Mouse (Mus musculus) hindbrain, embryonic 16.5 days (tissue): Measurements from ENCODE around the gene Smim11. TPM values are rescaled to one million over a fixed set of nuclear protein-coding genes. Genes with fewer than 3 reads are reported as not detected.
A peak's percentile ranks its signal among the peaks of the same experiment; 100 is the strongest.

Experiments
- ATAC-seq: fragments of 200-750 bp; cut with Nextera tagmentation; 2 replicates; pipeline ENCODE4 v1.8.0; 2017; ENCODE audit warnings: moderate TSS enrichment, moderate library complexity
- H3K27ac ChIP-seq: fragments of 300-500 bp; sonication (generic); 2 replicates; pipeline ENCODE4 v1.5.1; 2014; ENCODE audit warnings: low read depth, mild to moderate bottlenecking, control low read depth, low read length, moderate library complexity
- H3K27me3 ChIP-seq: fragments of 300-500 bp; sonication (generic); replicated peaks from 2 replicates; pipeline ENCODE4 v1.6.1; 2014; ENCODE audit warnings: low read length; ENCODE audit not compliant: control insufficient read depth, insufficient read depth
- H3K36me3 ChIP-seq: fragments of 300-500 bp; sonication (generic); 2 replicates; pipeline ENCODE4 v1.6.1; 2014; ENCODE audit warnings: mild to moderate bottlenecking, low read length, moderate library complexity, mixed read lengths; ENCODE audit not compliant: control insufficient read depth, insufficient read depth
- H3K4me1 ChIP-seq: fragments of 300-500 bp; sonication (generic); 2 replicates; pipeline ENCODE4 v1.6.1; 2014; ENCODE audit warnings: low read depth, low read length; ENCODE audit not compliant: control insufficient read depth, insufficient read depth
- H3K4me2 ChIP-seq: fragments of 300-500 bp; sonication (generic); 2 replicates; pipeline ENCODE4 v1.6.1; 2014; ENCODE audit warnings: mild to moderate bottlenecking, low read length, control low read depth, moderate library complexity
- H3K4me3 ChIP-seq: fragments of 300-500 bp; sonication (generic); 2 replicates; pipeline ENCODE4 v1.5.1; 2014; ENCODE audit warnings: mild to moderate bottlenecking, low read length, control low read depth, moderate library complexity
- H3K9ac ChIP-seq: fragments of 300-500 bp; sonication (generic); 2 replicates; pipeline ENCODE4 v1.6.1; 2014; ENCODE audit warnings: low read depth, mild to moderate bottlenecking, control low read depth, low read length, moderate library complexity
- H3K9me3 ChIP-seq: fragments of 300-500 bp; sonication (generic); 2 replicates; pipeline ENCODE4 v1.6.1; 2014; ENCODE audit warnings: mild to moderate bottlenecking, low read length, moderate library complexity; ENCODE audit not compliant: control insufficient read depth
- WGBS: fragments of 180-500 bp; shearing (Covaris S2); extraction: QIAGEN DNeasy Blood & Tissue Kit; methylation state at CpG from one replicate; pipeline ENCODE4 v1.1.7; 2014; 5-methylcytosine and 5-hydroxymethylcytosine counted together
- polyA plus RNA-seq: library from polyadenylated mRNA; unstranded; fragments of >200 nt; fragmentation: Nextera tagmentation; extraction: Ambion mirVana; gene quantifications from 2 replicates; pipeline ENCODE4 v1.2.1, GENCODE M21; 2015

Smim11 gene
- polyA plus RNA-seq, 1 experiment from 2014 or later, result 57.7 TPM

DNA sequence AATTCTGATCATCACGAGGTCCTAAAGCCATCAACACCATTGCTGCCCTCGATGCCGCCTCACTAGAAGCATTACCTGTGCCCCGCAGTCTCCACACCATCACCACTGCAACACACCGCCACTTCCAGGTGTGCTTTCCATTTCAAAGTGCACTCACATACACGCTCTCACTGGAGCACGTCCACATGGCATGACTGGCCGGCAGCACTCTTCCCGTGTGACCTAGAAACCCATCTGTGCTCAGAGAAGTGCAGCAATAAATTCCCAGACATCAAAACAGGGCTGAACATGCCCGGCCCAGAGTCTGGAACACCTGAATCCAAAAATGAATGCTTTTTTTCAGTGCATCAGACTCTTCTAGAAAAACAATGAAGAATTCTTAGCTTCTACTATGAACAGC is 26.8 kb downstream of the Smim11 start:
- Histone ChIP-seq H3K4me3 (no peak overlapping the region), H3K27ac (no peak overlapping the region), H3K36me3 (no peaks in the 10 kb centered on the region), H3K9ac (no peak overlapping the region), H3K27me3 (no peaks in the 10 kb centered on the region), H3K4me2 (no peak overlapping the region), H3K4me1 (no peaks in the 10 kb centered on the region), H3K9me3 (no peaks in the 10 kb centered on the region)
- ATAC-seq, result no peak
- WGBS, result 91% methylated on average over 10 of the region's 10 CpGs

DNA sequence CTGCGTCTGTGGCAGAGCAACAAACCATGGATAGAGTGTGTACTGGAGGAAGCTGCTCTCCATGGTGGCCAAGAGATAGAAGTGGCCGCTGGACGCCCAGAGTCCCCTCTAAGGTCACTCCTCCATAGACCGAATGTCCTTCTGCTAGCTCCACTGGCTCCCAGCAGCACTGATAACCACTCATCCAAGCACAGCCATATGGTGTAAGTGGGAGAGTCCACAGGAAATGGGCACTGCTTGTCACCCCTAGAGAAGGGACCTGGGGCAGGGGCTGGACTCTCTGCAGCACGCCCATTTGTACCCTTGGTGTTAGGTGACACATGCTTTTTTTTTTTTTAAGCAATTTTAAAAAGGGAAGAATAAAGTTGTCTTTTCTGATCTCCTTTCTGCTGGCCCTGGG is 29.9 kb downstream of the Smim11 start:
- 84% methylated on average over 5 of the region's 5 CpGs for WGBS
- no peak overlapping the region for H3K4me2 ChIP-seq
- H3K27ac ChIP-seq, result no peak overlapping the region

DNA sequence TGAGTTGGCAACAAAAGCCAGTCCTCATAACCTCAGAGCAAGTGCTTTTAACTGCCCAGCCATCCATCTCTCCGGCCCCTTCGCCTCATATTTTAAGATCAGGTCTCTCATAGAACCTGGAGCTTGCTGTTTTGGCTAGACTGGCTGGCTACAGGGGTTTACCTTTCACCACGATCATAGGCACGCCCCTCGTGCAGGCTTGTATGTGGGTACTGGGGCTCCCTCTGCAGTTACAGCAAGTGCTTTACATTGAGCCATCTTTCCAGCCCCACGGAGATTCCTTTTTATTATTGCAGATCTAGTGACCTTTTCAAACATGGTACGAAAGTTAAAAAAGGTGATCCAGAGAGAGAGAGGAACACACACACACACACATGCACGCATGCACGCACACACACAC is 33.5 kb downstream of the Smim11 start:
- H3K4me1 ChIP-seq, result no peaks in the 10 kb centered on the region
- no peak overlapping the region for H3K27ac ChIP-seq
- no peak for ATAC-seq
- 58% methylated on average over 9 of the region's 9 CpGs for WGBS
- H3K36me3 ChIP-seq, result no peaks in the 10 kb centered on the region
- no peak overlapping the region for H3K4me2 ChIP-seq
- H3K9ac ChIP-seq, result no peak overlapping the region
- no peaks in the 10 kb centered on the region for H3K27me3 ChIP-seq
- no peaks in the 10 kb centered on the region for H3K9me3 ChIP-seq
- no peak overlapping the region for H3K4me3 ChIP-seq

More for the DNA sequence above, 29.9 kb downstream of the Smim11 start:
- Histone ChIP-seq H3K4me1 (no peaks in the 10 kb centered on the region), H3K9ac (no peak overlapping the region), H3K9me3 (no peaks in the 10 kb centered on the region), H3K36me3 (no peaks in the 10 kb centered on the region), H3K4me3 (no peak overlapping the region), H3K27me3 (no peaks in the 10 kb centered on the region)
- no peak for ATAC-seq

DNA sequence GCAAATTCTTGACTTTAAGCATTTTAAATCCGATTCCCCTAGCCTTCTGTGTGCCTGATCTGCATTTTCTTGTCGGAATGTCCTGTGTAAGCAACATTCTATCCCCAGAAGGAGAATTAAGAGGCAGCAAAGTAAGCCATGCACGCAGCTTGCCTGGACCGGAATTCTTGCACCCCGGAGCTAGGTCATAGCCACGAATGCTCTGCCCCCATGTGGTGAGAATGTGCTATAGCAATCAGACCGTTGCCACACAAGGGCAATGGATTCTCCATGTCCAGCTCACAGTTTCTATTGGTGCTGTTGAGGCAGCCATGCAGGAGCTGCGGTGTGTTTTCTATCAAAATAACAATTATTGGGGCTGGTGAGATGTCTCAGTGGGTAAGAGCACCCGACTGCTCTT is 35.2 kb downstream of the Smim11 start:
- 5% methylated on average over 9 of the region's 9 CpGs for WGBS

DNA sequence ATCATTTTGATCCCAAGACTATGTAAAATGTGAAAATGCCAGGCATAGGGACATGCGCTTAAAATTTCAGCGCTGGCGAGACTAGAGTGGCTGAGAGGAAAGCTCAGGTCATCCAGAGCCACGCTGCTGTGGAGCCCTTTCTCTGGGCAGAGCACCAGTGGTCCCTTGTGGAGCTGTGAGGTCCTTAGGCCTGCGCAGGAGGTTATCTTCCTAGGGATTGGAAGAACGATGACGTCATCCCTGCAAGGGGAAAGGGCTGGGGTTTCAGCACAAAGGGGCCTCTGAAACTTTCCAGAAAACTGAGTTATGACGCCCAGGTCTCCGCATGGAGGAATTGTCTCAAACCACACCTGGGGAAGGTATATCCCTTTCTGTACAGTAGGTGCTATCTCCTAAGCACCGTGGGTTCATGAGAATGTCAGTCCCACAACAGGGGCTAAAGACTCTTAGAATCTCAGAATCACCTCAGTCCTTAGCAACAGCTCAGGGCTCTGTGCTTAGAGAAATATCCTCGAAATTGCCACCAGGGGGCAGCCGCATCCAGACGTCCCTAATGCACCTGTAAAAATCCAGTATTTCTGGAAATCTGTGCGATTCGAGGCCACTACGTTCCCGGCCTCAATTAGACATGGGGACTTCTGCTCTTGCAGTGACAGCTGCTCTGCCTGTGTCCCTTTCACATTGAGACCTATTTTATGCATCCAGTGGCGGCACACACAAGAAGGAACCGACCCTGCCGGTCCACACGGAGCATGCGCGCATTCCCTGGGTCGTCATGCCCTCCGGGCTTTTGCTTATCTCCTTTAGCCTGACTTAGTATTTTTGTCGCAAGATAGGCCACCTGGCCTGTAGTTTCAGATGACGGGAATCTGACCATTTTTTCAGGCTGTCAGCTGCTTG is 39.8 kb downstream of the Smim11 start:
- Histone ChIP-seq H3K9ac (peak overlapping the region; percentile 50), H3K4me3 (peak overlapping the region; percentile 29), H3K4me1 (peaks cover 4% of the 10 kb centered on the region), H3K27ac (no peak overlapping the region), H3K9me3 (no peaks in the 10 kb centered on the region), H3K27me3 (no peaks in the 10 kb centered on the region), H3K36me3 (no peaks in the 10 kb centered on the region), H3K4me2 (peak overlapping the region; percentile 56)
- 26% methylated on average over 27 of the region's 27 CpGs for WGBS
- ATAC-seq, result peak; percentile 79

More for the DNA sequence above, 35.2 kb downstream of the Smim11 start:
- no peaks in the 10 kb centered on the region for H3K36me3 ChIP-seq
- ATAC-seq, result peak; percentile 48; the same call in 1 of the 2 replicates
- no peaks in the 10 kb centered on the region for H3K9me3 ChIP-seq
- peak overlapping the region; percentile 25; the same call in 1 of the 2 replicates for H3K4me2 ChIP-seq
- H3K27ac ChIP-seq, result no peak overlapping the region
- no peak overlapping the region for H3K4me3 ChIP-seq
- peaks cover 3% of the 10 kb centered on the region for H3K4me1 ChIP-seq
- no peak overlapping the region for H3K9ac ChIP-seq
- H3K27me3 ChIP-seq, result no peaks in the 10 kb centered on the region

DNA sequence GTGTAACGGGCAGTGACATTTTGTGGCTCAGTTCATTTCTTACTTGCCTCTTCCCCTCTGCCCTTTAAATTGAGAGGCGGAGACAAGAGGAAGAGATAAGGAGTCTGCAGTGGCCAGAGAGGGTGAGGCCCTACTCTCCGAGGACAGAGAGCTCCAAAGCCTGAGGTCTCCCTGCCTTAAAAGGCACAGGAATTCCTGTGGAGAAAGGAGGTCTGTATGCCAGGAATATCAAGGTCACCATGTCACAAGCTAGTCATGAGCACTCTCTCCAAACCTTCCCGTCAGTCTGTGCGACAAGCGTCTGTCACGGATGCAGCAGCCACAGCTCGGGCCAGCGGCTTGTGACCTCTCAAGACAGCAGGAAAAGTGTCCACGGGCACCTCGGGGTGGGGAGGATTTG is 44.1 kb downstream of the Smim11 start:
- H3K4me3 ChIP-seq, result no peak overlapping the region
- H3K36me3 ChIP-seq, result no peaks in the 10 kb centered on the region
- no peaks in the 10 kb centered on the region for H3K9me3 ChIP-seq
- no peaks in the 10 kb centered on the region for H3K27me3 ChIP-seq
- no peak overlapping the region for H3K27ac ChIP-seq
- no peak overlapping the region for H3K9ac ChIP-seq
- H3K4me1 ChIP-seq, result peaks cover 9% of the 10 kb centered on the region
- no peak overlapping the region for H3K4me2 ChIP-seq
- WGBS, result 71% methylated on average over 11 of the region's 11 CpGs
- ATAC-seq, result no peak

DNA sequence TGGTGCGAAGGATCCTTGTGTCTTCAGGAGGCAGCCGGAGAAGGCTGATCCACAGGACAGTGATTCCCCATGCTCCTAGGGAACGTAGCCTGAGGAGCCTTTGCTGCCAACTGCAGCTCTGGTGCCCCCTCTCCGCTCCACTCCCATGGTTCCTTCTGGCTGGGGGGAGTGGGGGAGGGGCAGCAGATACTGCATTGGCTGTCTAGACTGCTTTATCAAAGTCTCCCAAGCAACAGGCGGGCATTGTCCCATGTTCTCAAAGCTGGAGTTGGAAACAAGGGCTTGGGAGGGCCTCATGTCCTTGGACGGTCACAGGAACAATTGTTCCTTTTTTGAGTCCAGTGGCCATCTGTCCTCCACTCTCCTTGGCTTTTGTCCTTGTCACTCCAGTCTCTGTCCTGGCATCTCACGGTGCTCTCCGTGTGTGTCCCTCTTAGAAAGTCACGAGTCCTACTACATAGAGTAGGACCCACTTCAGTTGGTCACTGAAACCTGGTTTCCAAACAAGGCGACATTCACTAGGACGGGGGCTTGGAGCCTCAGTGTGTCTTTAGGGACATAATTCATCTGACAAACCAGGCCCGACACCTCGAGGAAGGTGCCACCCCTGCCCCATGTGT is 45.3 kb downstream of the Smim11 start:
- no peaks in the 10 kb centered on the region for H3K9me3 ChIP-seq
- 0 out of 2 replicates have a peak, but pooled peaks have one; percentile 72 for ATAC-seq
- H3K4me2 ChIP-seq, result no peak overlapping the region
- 42% methylated on average over 13 of the region's 13 CpGs for WGBS
- no peak overlapping the region for H3K4me3 ChIP-seq
- no peak overlapping the region for H3K9ac ChIP-seq
- H3K27ac ChIP-seq, result no peak overlapping the region
- no peaks in the 10 kb centered on the region for H3K27me3 ChIP-seq
- H3K4me1 ChIP-seq, result peaks cover 5% of the 10 kb centered on the region
- H3K36me3 ChIP-seq, result no peaks in the 10 kb centered on the region

DNA sequence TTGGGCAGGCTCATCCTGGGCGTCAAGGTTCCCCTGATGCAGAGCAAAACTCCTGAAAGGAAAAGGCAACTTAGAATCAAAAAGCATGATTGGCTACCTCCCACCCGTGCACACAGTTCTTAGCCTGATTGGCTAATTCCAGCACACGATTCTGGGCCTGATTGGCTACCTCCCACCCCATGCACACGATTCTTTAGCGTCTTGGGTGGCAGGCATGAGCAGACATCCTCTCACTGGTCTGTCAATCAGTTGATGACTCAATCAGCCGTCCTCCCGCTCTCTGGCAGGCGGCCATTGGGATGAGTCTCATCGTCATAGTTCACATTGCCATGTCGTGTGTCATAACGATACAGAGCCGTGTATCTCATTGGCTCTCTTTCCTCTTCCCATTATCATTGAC is 47.9 kb downstream of the Smim11 start:
- 64% methylated on average over 12 of the region's 12 CpGs for WGBS
- Histone ChIP-seq H3K27me3 (no peaks in the 10 kb centered on the region), H3K4me1 (peaks cover 5% of the 10 kb centered on the region), H3K4me3 (no peak overlapping the region), H3K9me3 (no peaks in the 10 kb centered on the region), H3K36me3 (no peaks in the 10 kb centered on the region), H3K9ac (no peak overlapping the region; the same call in 1 of the 2 replicates), H3K27ac (no peak overlapping the region), H3K4me2 (peak overlapping the region; percentile 25)
- ATAC-seq, result peak; percentile 84

DNA sequence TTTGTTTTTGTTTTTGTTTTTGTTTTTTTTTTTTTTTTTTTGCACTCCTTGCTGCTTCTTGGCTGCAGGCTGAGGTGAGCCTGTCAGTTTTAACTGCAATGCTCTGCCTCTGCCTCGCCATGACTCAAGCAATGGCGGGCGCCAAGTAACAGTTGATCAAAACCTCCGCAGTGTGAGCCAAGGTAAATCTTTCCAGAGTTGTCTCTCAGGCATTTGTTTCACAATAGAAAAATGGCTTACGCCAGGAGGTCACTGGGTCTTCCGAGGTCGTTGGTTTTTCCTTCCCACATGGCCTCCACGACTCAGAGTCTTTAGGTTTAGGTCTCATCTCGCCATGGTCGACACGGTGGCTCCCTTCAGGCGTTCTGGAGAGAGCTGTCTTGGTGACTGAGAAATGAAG is 52.2 kb downstream of the Smim11 start:
- no peaks in the 10 kb centered on the region for H3K27me3 ChIP-seq
- 85% methylated on average over 12 of the region's 12 CpGs for WGBS
- H3K9me3 ChIP-seq, result no peaks in the 10 kb centered on the region
- no peak overlapping the region for H3K9ac ChIP-seq
- no peak overlapping the region for H3K4me2 ChIP-seq
- no peak overlapping the region for H3K27ac ChIP-seq
- no peaks in the 10 kb centered on the region for H3K36me3 ChIP-seq
- no peak for ATAC-seq
- no peak overlapping the region for H3K4me3 ChIP-seq
- peaks cover 7% of the 10 kb centered on the region for H3K4me1 ChIP-seq
